Mouse (Mus musculus) cerebellum, adult 9-10 months (tissue): ENCODE measurements around the gene Arl8a.
"Not testable (repeated sequence)": the region's sequence is repeated elsewhere in the genome, so short reads cannot be mapped to it uniquely, and the experiment has no call there.

Source experiments
- DNase-seq: peaks from one replicate; pipeline ENCODE4 v3.0.0; 2022

The Arl8a gene

GRCm38 (mm10) chr1:135146077-135146945 is at the start of gene Arl8a:
Gene Arl8a (plus strand): TSS chr1:135146824.
- peak; percentile 84 for DNase-seq

- no peak for DNase-seq
Observed at GRCm38 (mm10) chr1:135097441-135097840, 49.2 kb upstream of the Arl8a start.

GRCm38 (mm10) chr1:135098441-135098840 is 48.2 kb upstream of the Arl8a start:
- no peak for DNase-seq

DNA sequence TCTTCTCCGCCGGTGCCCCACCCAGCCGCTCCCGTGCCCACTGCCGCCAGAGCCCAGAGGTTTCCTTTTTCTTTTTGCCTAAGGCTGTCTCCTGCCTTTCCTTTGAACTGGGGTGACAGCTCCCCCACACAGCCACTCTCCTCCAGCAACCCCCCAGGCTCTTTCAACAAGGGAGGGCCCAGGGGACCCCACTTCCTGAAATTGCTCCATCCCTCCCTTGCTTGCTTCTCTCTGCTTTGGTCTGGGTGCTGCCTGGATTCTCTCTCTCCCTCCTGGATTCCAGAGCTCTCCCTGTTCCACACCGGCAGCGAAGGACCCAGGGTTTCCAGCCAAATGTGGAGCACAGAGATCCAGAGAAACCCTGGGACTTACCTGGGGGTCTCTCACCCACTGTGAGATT is 46.2 kb upstream of the Arl8a start:
- DNase-seq = no peak

DNA sequence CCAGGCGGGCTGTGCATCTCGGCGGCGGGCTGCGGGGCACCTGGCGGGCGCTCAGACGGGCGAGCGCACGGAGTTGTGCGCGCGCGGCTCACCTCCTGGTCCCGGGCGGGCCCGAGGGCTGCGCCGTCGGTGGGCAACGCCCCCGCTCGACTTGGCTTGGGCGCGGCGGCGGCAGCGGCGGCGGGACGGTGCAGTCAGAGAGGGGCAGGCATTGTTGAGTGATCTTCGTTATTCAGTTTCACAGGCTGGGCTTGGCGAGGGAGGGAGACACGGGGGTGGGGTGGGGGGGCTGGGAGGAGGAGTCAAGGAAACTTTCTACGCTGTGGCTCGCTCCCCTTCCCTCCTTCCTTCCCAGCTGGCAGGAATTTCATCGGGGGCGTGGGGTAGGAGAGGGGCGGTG is 41.5 kb upstream of the Arl8a start, which contains the start of gene Lgr6:
Gene Lgr6, minus strand, starts transcription at position 153 of the 400 bp plus-strand sequence.
- DNase-seq = no peak

DNA sequence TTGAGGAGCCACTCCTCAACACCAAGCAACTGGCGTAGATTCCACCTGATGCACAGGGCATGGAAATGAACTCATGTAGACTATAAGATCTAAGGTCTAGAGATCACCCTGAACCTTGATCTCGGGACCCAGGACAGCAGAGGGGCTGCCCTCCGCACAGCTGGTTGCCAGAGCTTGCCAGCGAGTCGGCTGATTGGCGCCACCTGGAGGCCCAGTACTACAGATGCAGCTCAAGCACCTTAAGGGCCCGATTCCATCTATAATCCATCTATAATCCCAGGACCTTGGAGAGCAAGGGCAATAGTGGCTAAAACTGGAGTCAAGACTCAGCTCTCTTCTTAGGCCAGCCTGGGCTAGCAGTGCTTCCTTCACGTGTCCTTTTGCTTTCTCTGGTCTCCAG is 40.7 kb upstream of the Arl8a start:
- DNase-seq = no peak

DNA sequence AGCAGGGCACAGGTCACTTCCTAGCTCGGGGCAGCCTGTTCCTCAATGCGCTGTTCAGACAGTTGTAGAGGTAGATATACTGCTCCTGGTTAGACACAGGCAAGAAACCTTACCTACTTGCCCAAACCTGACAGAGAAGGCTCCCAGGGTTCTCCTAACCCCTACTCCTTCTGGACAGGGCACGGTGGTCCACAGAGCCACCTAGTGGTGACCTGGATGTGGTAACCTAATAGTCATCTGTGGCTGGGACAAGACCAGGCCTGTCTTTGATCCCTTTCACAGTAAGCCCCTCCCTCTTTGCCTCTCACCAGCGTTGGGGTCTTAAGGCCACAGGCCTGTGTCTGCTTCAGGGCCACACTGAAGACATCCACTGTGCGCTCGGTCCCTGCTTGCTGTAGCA is 38.0 kb upstream of the Arl8a start:
- no peak for DNase-seq

- peak; percentile 69 for DNase-seq
Observed at GRCm38 (mm10) chr1:135110075-135110474, 36.5 kb upstream of the Arl8a start.

- not testable (repeated sequence) for DNase-seq
Observed at GRCm38 (mm10) chr1:135111271-135111670, 35.4 kb upstream of the Arl8a start.

DNA sequence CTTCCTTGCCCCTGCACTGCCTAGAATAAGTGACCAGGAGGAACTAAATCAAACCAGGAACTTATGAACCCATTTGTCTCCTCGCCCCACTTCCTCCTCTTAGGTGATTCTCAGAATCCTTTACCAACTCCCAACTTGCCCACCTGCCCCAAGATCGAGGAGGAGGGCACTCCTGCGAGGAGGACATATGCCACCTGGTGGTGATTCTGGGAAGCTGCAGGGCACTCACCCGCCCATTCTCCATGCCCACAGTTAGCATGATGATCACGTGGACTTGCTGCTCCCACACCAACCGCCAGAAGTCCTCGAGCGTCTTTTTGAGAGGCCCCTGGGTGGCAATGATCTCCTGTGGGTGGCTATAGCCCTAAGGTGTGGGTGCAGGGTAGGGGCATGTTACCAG is 34.0 kb upstream of the Arl8a start:
- DNase-seq = peak; percentile 43

DNA sequence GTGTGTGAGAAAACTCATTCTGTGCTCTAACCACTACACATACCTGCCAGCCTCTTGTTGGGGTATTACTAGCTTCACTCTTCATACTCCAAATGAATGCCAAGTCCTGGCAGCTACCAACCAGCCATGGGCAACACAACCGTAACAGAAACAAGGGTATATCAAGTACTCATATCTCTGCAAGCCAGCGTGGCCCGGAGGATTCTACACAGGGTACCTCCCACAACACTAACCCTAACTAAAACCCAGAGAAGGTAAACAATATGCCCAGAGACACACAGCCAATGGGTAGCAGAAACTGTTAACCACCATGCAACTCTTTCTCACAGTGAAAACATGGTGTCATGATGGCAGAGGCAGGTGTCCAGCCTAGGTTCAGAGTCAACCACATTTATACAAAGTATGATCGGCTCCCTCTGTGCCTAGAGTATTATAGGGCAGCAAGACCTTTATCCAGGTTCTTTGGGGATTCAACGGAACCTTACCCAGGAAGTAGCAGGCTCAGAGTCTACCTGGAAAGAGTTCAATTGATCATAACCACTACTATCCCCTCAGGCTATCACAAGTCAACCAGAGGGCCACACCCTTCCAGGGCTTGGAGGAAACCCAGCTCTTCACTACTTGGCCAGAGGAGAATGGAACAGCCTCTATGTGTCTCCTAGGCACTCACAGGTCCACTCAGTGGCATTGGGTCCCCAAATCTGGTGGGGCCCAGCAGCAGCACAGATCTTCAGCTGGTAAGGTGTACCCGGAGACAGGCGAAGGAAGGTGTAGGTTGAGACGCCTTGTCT is 21.9 kb upstream of the Arl8a start:
- no peak for DNase-seq

DNA sequence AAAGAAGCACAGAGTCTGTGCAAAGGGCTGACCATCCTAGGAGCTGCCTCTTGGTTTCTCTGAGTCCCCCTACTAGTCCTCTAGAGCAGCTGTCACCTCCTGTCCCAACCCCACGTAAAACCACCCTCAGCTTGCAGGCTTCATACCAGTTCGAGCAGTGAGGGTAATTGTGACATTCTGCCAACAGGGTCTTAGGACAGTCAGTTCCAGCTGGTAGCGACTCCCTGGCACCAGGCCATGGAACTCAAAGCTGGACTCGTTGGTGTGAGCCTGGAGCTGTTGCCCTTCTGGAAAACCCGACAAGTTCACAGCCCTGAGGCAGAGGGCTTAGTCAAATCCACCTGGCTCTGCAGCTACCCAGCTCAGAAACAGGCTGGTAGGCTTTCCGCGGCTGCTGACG is 20.6 kb upstream of the Arl8a start:
- DNase-seq = no peak

- DNase-seq = no peak
Observed at GRCm38 (mm10) chr1:135126443-135127027, 20.1 kb upstream of the Arl8a start.

DNA sequence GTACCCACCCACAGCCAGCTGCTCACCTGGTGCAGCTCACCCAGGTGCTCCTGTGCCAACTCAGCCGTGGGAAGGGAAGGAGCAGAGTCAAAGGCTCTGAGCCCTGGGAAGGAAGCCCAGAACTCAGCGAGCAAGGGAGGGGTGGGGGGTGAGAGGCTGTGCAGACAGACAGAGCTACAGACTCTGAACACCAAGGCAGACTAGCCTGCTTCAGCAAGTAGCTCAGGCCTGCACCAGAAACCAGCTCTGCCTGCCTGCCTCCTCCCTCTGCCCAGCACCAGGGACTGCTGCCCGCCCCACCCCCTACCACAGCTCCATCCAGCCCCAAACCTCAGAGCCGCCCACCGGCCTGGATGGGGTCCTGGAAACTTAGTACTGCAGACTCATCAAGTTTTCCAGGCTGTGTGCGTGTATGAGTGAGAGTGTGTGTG is 18.6 kb upstream of the Arl8a start:
- DNase-seq = no peak

DNA sequence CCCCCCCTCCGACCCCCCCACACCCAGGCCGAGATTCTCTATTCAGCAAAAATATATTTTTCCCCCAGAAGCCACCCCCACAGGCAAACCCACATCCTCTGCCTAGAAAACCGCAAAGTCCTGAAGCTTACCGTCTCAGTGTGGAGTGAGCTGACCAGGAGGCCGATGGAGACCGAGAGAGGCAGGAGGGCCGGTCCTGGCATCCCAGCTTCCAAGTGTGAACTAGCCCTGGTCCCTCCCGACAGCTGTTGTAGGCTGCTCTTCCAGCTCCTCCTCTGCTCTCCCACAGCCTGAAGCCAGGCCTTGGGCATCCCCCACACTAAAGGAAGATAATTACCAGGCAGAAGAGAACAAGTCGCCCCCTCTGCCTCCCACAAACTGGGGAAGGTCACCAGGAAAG is 17.6 kb upstream of the Arl8a start:
- no peak for DNase-seq

DNA sequence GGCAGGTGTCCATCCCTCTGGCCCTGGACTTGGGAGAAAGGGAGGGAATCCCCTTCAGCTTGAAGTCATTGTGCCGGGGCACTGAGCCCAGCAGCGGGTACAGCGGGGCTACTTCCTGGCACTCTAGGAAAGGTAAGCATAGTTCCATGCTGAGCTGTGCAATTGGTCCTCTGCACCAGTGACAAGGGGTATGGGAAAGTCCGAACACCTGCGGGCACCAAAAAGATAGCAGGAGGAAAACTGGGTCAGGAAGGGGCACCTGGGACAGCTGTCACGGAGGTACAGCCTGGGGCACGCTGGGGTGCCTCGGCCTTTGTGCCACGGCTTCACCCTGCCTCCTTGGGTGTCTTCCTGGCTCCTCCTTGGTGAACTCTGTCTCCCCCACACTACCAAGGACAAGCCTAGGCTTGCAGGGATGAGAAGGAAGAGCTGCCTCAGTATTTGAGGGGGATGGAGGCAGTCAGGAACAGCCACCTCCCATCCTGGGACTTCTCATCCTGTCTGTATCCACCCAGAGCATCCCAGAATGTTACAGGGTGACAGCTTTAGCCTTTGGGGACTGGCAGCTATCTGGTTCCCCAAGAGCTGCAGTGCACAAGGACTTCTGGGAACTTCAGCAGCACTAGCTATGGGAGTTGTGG is 17.0 kb upstream of the Arl8a start:
- no peak for DNase-seq

GRCm38 (mm10) chr1:135130376-135131018 is 16.1 kb upstream of the Arl8a start:
- no peak for DNase-seq

DNA sequence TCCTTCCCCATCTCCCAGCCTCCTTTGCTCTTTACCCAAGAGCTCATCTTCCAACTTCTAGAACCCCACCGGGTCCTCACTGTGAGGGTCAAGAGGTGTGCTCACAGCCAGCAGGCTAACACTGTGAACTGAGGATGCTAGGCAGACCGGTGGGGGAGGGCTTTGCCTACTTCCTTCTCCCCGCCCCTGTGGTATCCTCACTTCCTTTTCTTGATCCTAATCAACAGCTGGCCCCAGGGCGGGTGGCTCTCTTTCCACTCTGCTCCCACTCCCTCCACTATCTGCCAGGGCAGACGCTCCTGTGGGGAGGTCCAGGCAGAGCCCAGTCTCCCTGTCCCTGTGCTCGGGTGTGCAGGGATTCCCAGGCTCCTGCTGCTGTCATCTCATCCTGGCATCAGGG is 15.6 kb upstream of the Arl8a start:
- no peak for DNase-seq

DNA sequence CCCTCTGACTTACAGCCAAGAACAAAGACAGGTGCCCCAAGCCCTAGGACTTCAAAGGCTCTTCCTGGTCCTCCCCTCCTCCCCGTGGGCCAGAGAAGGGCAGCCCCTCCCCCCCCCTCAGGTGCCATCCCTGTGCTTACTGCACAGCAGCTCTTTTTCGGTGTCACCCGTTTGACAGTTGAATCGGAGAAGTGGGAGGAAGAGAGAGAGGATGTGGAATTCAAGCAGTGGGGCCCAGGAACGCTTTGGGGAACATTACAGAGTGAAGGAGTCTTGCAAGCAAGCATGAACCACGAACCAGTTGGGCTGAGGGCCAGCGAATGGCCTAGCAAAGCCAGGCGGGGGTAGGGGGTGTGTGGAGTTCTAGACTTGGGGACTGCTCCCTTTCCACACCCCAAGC is 15.1 kb upstream of the Arl8a start:
- no peak for DNase-seq

- DNase-seq = peak; percentile 71
Observed at GRCm38 (mm10) chr1:135132473-135132872, 14.2 kb upstream of the Arl8a start, which contains the start of gene Ptpn7. Gene Ptpn7 (plus strand): TSS chr1:135132700.

DNA sequence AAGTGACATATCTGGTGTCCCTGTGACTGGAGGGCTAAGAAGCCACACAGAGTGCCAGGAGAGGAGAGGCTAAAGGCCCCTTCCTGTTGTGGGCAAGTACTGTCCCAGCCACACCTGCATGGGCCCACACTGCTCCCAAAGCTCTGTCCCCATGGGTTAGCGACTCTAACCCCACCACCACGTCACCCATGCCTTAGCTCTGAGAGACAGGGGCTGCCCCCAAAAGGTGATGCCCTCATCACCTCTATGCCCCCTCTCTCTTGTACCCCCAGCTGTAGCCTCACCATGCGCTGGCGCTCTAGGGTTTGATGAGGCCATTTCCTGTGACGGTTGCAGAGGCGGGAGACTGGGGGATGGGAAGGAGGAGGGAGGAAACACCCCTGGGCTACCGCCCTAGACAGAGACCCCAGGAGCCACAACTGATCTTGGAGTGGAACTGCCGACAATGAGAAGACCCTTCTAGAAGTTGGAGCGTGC is 13.7 kb upstream of the Arl8a start:
- no peak for DNase-seq
